Mouse (Mus musculus) G1E (cell line): ENCODE results near the gene Mllt6.

Experiments used
- CTCF ChIP-seq: IDR thresholded peaks from 2 replicates; pipeline ENCODE4 v1.5.1; 2012; ENCODE audit warnings: low read depth, low read length, inconsistent platforms, mixed read lengths
- GATA2 ChIP-seq: IDR thresholded peaks from 2 replicates; pipeline ENCODE4 v1.6.1; 2012; ENCODE audit warnings: low read depth, low read length, inconsistent platforms, borderline replicate concordance
- TAL1 ChIP-seq: conservative IDR thresholded peaks from 2 replicates; pipeline ENCODE4 v1.6.1; 2012; ENCODE audit warnings: low read depth, low read length, inconsistent platforms, mixed read lengths

GRCm38 (mm10) chr11:97618368-97618767 is 44.8 kb upstream of the Mllt6 start:
- TF ChIP-seq CTCF = no peak
- no peak for TF ChIP-seq TAL1
- TF ChIP-seq GATA2 = no peak
